Mouse (Mus musculus) megakaryocyte, embryonic 14.5 days (primary cell): ENCODE results near the gene Tmc3.

Experiments used
- FLI1 ChIP-seq: IDR thresholded peaks from 2 replicates; pipeline ENCODE4 v1.6.1; 2012; ENCODE audit warnings: low read length, inconsistent platforms, mixed read lengths
- GATA1 ChIP-seq: IDR thresholded peaks from 3 replicates; pipeline ENCODE4 v1.6.1; 2012; ENCODE audit warnings: mixed read lengths, low read length, inconsistent platforms, borderline replicate concordance

- TF ChIP-seq GATA1 (no peak), FLI1 (no peak)
Measured at GRCm38 (mm10) chr7:83659159-83660065, 74.7 kb downstream of the Tmc3 start.
